Mouse (Mus musculus): ENCODE data around the gene Stx2. TPM values are rescaled to one million over a fixed set of nuclear protein-coding genes. Genes with fewer than 3 reads are reported as not detected.
A peak's percentile ranks its signal among the peaks of the same experiment; 100 is the strongest.

Gene Stx2
- polyA plus RNA-seq, 1 experiment = 44.0 TPM

DNA sequence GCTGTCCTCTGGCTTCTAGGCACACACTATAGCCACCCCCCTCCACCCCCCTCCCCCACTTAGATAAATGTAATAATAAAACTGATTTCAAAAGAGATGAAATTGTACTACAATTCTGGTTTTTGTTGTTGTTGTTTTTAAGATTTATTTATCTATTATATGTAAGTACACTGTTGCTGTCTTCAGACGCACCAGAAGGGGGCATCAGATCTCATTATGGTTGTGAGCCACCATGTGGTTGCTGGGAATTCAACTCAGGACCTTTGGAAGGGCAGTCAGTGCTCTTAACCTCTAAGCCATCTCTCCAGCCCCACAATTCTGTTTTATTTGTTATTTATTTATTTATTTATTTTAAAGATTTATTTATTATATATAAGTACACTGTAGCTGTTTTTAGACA lies 18.3 kb upstream of the Stx2 start:
- H3K4me1 ChIP-seq (ENCODE audit: control insufficient read depth, insufficient read depth, low read length) = no peaks in the 10 kb centered on the region
- H3K4me3 ChIP-seq (ENCODE audit: insufficient read depth, low read length) = no peak overlapping the region
- no peak overlapping the region for H3K27ac ChIP-seq (ENCODE audit: insufficient read depth, low read length)
- TF ChIP-seq POLR2A (IDR thresholded peaks at IDR 0.05; ENCODE audit: extremely low read depth, insufficient read depth, low read length) (no peak), CTCF (IDR thresholded peaks at IDR 0.05; ENCODE audit: extremely low read depth, insufficient read depth, low read length) (no peak)

DNA sequence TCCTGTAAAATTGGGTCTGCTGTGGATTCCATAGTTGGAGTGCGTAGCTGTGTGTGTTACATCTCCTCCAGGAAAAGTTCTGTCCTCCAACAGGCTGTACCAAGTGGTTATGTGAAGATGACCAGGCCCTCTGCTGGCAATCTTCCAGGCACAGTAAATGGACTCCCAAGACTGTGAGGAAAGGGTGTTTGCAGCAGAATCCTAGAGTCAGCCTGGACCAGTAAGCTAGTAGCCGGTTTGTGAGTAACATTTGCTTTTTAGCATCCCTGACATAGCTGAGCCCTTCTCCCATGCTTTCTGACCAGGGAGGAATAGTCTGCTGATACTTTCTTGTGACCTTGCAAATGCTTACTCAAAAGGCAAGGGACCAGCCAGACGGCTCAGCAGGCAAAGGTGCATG lies 17.8 kb upstream of the Stx2 start:
- Histone ChIP-seq H3K4me3 (ENCODE audit: insufficient read depth, low read length) (no peak overlapping the region), H3K27ac (ENCODE audit: insufficient read depth, low read length) (no peak overlapping the region), H3K4me1 (ENCODE audit: control insufficient read depth, insufficient read depth, low read length) (no peaks in the 10 kb centered on the region)
- TF ChIP-seq CTCF (IDR thresholded peaks at IDR 0.05; ENCODE audit: extremely low read depth, insufficient read depth, low read length) (no peak), POLR2A (IDR thresholded peaks at IDR 0.05; ENCODE audit: extremely low read depth, insufficient read depth, low read length) (no peak)

GRCm38 (mm10) chr5:129025725-129026124 lies 17.4 kb upstream of the Stx2 start:
- no peaks in the 10 kb centered on the region for H3K4me1 ChIP-seq (ENCODE audit: control insufficient read depth, insufficient read depth, low read length)
- TF ChIP-seq POLR2A (IDR thresholded peaks at IDR 0.05; ENCODE audit: extremely low read depth, insufficient read depth, low read length) (no peak), CTCF (IDR thresholded peaks at IDR 0.05; ENCODE audit: extremely low read depth, insufficient read depth, low read length) (no peak)
- no peak overlapping the region for H3K4me3 ChIP-seq (ENCODE audit: insufficient read depth, low read length)
- H3K27ac ChIP-seq (ENCODE audit: insufficient read depth, low read length) = no peak overlapping the region

DNA sequence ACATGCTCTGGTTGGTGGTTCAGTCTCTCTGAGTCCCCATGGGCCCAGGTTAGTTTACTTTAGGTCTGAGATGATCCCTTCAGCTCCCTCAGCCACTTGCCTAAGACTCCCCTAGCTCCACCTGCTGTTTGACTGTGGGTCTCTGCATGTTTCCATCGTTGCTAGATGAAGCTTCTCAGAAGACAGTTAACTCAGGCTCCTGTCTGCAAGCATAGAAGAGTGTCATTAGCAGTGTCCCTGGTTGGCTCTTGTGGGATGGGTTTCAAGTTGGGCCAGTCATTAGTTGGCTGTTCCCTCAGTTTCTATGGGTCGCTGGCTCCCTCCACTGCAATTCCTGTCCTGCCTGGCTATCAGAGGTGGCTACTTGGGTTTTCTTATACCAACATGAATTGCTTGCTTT lies 16.7 kb upstream of the Stx2 start:
- Histone ChIP-seq H3K27ac (ENCODE audit: insufficient read depth, low read length) (no peak overlapping the region), H3K4me3 (ENCODE audit: insufficient read depth, low read length) (no peak overlapping the region), H3K4me1 (ENCODE audit: control insufficient read depth, insufficient read depth, low read length) (no peaks in the 10 kb centered on the region)
- TF ChIP-seq CTCF (IDR thresholded peaks at IDR 0.05; ENCODE audit: extremely low read depth, insufficient read depth, low read length) (0 out of 2 replicates have a peak, but pooled peaks have one; percentile 6), POLR2A (IDR thresholded peaks at IDR 0.05; ENCODE audit: extremely low read depth, insufficient read depth, low read length) (no peak)

GRCm38 (mm10) chr5:129020731-129021130 lies 12.4 kb upstream of the Stx2 start:
- no peak for TF ChIP-seq CTCF (IDR thresholded peaks at IDR 0.05; ENCODE audit: extremely low read depth, insufficient read depth, low read length)
- TF ChIP-seq POLR2A (IDR thresholded peaks at IDR 0.05; ENCODE audit: extremely low read depth, insufficient read depth, low read length) = no peak
- H3K4me3 ChIP-seq (ENCODE audit: insufficient read depth, low read length) = peak overlapping the region; percentile 92
- H3K4me1 ChIP-seq (ENCODE audit: control insufficient read depth, insufficient read depth, low read length) = no peaks in the 10 kb centered on the region
- peak overlapping the region; percentile 77 for H3K27ac ChIP-seq (ENCODE audit: insufficient read depth, low read length)

GRCm38 (mm10) chr5:129020300-129020668 lies 11.9 kb upstream of the Stx2 start:
- Histone ChIP-seq H3K4me1 (ENCODE audit: control insufficient read depth, insufficient read depth, low read length) (no peaks in the 10 kb centered on the region), H3K4me3 (ENCODE audit: insufficient read depth, low read length) (peak overlapping the region; percentile 92), H3K27ac (ENCODE audit: insufficient read depth, low read length) (peak overlapping the region; percentile 77)
- TF ChIP-seq CTCF (IDR thresholded peaks at IDR 0.05; ENCODE audit: extremely low read depth, insufficient read depth, low read length) (no peak), POLR2A (IDR thresholded peaks at IDR 0.05; ENCODE audit: extremely low read depth, insufficient read depth, low read length) (no peak)

- TF ChIP-seq POLR2A (IDR thresholded peaks at IDR 0.05; ENCODE audit: extremely low read depth, insufficient read depth, low read length) (peak; percentile 53), CTCF (IDR thresholded peaks at IDR 0.05; ENCODE audit: extremely low read depth, insufficient read depth, low read length) (no peak)
- Histone ChIP-seq H3K4me1 (ENCODE audit: control insufficient read depth, insufficient read depth, low read length) (no peaks in the 10 kb centered on the region), H3K4me3 (ENCODE audit: insufficient read depth, low read length) (peak within 1 kb of the TSS; percentile 92), H3K27ac (ENCODE audit: insufficient read depth, low read length) (peak within 1 kb of the TSS; percentile 98)
Observed at GRCm38 (mm10) chr5:129019497-129020299, 11.3 kb upstream of the Stx2 start, which contains the start of gene Ran. TSS of gene Ran (plus strand) at chr5:129020069.

- Histone ChIP-seq H3K4me1 (ENCODE audit: control insufficient read depth, insufficient read depth, low read length) (no peaks in the 10 kb centered on the region), H3K4me3 (ENCODE audit: insufficient read depth, low read length) (peak overlapping the region; percentile 92), H3K27ac (ENCODE audit: insufficient read depth, low read length) (peak overlapping the region; percentile 98)
- TF ChIP-seq POLR2A (IDR thresholded peaks at IDR 0.05; ENCODE audit: extremely low read depth, insufficient read depth, low read length) = no peak
- TF ChIP-seq CTCF (IDR thresholded peaks at IDR 0.05; ENCODE audit: extremely low read depth, insufficient read depth, low read length) = no peak
Observed at GRCm38 (mm10) chr5:129018782-129019489, 10.6 kb upstream of the Stx2 start.

DNA sequence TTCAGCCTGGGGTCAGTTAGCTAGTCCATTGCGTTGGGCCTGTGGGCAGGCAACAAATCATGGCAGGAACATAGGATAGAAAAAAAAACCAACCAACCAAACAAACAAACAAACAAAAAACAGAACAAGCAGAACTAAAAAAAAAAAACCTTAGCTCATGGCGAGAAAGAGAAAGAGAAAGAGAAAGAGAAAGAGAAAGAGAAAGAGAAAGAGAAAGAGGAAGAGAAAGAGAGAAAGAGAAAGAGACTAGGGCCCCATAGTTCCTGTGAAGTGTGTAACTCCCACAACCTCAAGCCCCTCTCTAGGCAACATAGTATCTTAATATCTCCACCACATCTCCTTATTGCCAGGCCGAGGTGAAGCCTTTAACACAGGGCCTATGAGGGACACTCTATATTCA lies 8.0 kb upstream of the Stx2 start:
- no peak overlapping the region for H3K27ac ChIP-seq (ENCODE audit: insufficient read depth, low read length)
- no peak for TF ChIP-seq POLR2A (IDR thresholded peaks at IDR 0.05; ENCODE audit: extremely low read depth, insufficient read depth, low read length)
- no peak for TF ChIP-seq CTCF (IDR thresholded peaks at IDR 0.05; ENCODE audit: extremely low read depth, insufficient read depth, low read length)

GRCm38 (mm10) chr5:129015540-129015939 lies 7.2 kb upstream of the Stx2 start:
- no peak for TF ChIP-seq CTCF (IDR thresholded peaks at IDR 0.05; ENCODE audit: extremely low read depth, insufficient read depth, low read length)
- TF ChIP-seq POLR2A (IDR thresholded peaks at IDR 0.05; ENCODE audit: extremely low read depth, insufficient read depth, low read length) = no peak
- Histone ChIP-seq H3K27ac (ENCODE audit: insufficient read depth, low read length) (no peak overlapping the region), H3K4me3 (ENCODE audit: insufficient read depth, low read length) (no peak overlapping the region), H3K4me1 (ENCODE audit: control insufficient read depth, insufficient read depth, low read length) (no peaks in the 10 kb centered on the region)

More for the DNA sequence above, 8.0 kb upstream of the Stx2 start:
- Histone ChIP-seq H3K4me1 (ENCODE audit: control insufficient read depth, insufficient read depth, low read length) (no peaks in the 10 kb centered on the region), H3K4me3 (ENCODE audit: insufficient read depth, low read length) (no peak overlapping the region)
